Mouse (Mus musculus) heart, adult 2 months (tissue): ENCODE results near the gene Lsr. TPM values are rescaled to one million over a fixed set of nuclear protein-coding genes. Genes with fewer than 3 reads are reported as not detected.
A peak's percentile ranks its signal among the peaks of the same experiment; 100 is the strongest.

Experiments used
- DNase-seq, 2 experiments: peaks; one replicate each; pipeline ENCODE4 v3.0.0; 2021
- H3K27ac ChIP-seq: fragments of 200-600 bp; 2 replicates; pipeline ENCODE4 v1.8.1; 2022
- H3K27me3 ChIP-seq: fragments of 200-500 bp; 2 replicates; pipeline ENCODE4 v1.6.1; 2012; ENCODE audit warnings: mild to moderate bottlenecking, low read length, inconsistent platforms, mixed read lengths; ENCODE audit not compliant: control insufficient read depth, insufficient read depth
- H3K36me3 ChIP-seq: fragments of 200-500 bp; 2 replicates; pipeline ENCODE4 v1.6.1; 2012; ENCODE audit warnings: low read length, inconsistent platforms; ENCODE audit not compliant: control insufficient read depth, insufficient read depth
- H3K4me1 ChIP-seq: fragments of 200-500 bp; 2 replicates; pipeline ENCODE4 v1.6.1; 2011; ENCODE audit warnings: low read length; ENCODE audit not compliant: control insufficient read depth, insufficient read depth
- H3K4me3 ChIP-seq: fragments of 200-600 bp; 2 replicates; pipeline ENCODE4 v1.8.1; 2022
- H3K79me2 ChIP-seq: fragments of 200-500 bp; replicated peaks from 2 replicates; pipeline ENCODE4 v1.6.1; 2012; ENCODE audit warnings: mild to moderate bottlenecking, inconsistent platforms, low read length, moderate library complexity, mixed read lengths; ENCODE audit not compliant: control insufficient read depth, insufficient read depth
- H3K9ac ChIP-seq: fragments of 200-500 bp; 2 replicates; pipeline ENCODE4 v1.6.1; 2012; ENCODE audit warnings: low read depth, mild to moderate bottlenecking, control low read depth, inconsistent platforms, low read length, mixed read lengths
- CTCF ChIP-seq: fragments of 200-600 bp; IDR thresholded peaks from 2 replicates; pipeline ENCODE4 v1.8.1; 2022; ENCODE audit warnings: antibody characterized with exemption, mild to moderate bottlenecking, moderate library complexity
- EP300 ChIP-seq: fragments of 200-500 bp; IDR thresholded peaks from 2 replicates; pipeline ENCODE4 v1.6.1; 2011; ENCODE audit warnings: low read depth, low read length, control low read depth; ENCODE audit not compliant: insufficient read depth
- POLR2A ChIP-seq: fragments of 200-500 bp; IDR thresholded peaks from 2 replicates; pipeline ENCODE4 v1.6.1; 2011; ENCODE audit warnings: mild to moderate bottlenecking, low read depth, low read length, control low read depth; ENCODE audit not compliant: insufficient read depth
- WGBS: fragments of 180-500 bp; shearing (Covaris S2); methylation state at CpG from one replicate; pipeline ENCODE4 v1.1.7; 2018; 5-methylcytosine and 5-hydroxymethylcytosine counted together
- intact Hi-C: fragments of 180-260 bp; cut with DNase I; formaldehyde crosslinking; loops from one replicate; pipeline ENCODE4 v1.15.1; 2025
- polyA plus RNA-seq: library from polyadenylated mRNA; depleted of rRNA; stranded (reverse); fragments of >200 nt; gene quantifications from 2 replicates; pipeline ENCODE4 v1.2.3, GENCODE M21; 2012
- total RNA-seq, 2 experiments: library from RNA; stranded (reverse); gene quantifications; 2 replicates each; pipeline ENCODE4 v1.2.3; 2021

Lsr gene
- total and polyA plus RNA-seq, 3 experiments, result 3.7 to 7.6 (median 4.3) TPM

DNA sequence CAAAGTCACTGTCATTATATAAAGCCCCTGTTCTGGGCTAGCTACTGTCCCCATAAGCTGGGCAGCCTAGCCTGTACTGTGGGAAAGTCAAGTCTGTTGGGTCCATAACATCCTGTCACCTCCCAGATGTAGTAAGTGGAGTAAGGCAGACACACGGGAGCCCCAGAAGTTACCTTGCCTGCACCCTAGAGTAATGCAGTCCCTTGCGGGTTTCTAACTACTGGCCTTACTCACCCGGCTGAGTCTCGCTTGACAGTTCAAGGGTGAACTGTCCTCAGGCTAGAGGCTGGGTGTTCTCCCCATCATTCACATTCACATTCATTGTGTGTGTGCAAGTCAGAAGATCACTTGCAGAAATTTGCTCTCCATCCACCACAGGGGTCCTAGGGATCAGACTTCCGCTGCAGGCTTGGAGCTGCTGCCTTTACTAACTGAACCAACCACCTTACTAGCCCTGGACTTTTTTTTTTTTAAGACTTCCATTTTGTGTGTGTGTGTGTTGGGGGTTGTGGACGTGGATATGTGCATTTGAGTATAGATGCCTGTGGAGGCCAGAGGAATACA is 13.4 kb downstream of the Lsr start:
- 82% methylated on average over 6 of the region's 6 CpGs for WGBS
- intact Hi-C loops, result loop anchor here (5.0 to 10.0 kb wide), 4 partner anchors 82 to 365 kb away; partner anchors contain the start of genes Fxyd5 and Zbtb32
- no peak for TF ChIP-seq CTCF
- no peak for TF ChIP-seq EP300
- TF ChIP-seq POLR2A, result 0 out of 2 replicates have a peak, but pooled peaks have one; percentile 26
- Histone ChIP-seq H3K4me1 (peaks cover 4% of the 10 kb centered on the region), H3K27ac (no peak overlapping the region), H3K79me2 (no peaks in the 10 kb centered on the region), H3K27me3 (no peaks in the 10 kb centered on the region), H3K4me3 (no peak overlapping the region), H3K36me3 (no peaks in the 10 kb centered on the region), H3K9ac (no peak overlapping the region)
- no peak for DNase-seq

DNA sequence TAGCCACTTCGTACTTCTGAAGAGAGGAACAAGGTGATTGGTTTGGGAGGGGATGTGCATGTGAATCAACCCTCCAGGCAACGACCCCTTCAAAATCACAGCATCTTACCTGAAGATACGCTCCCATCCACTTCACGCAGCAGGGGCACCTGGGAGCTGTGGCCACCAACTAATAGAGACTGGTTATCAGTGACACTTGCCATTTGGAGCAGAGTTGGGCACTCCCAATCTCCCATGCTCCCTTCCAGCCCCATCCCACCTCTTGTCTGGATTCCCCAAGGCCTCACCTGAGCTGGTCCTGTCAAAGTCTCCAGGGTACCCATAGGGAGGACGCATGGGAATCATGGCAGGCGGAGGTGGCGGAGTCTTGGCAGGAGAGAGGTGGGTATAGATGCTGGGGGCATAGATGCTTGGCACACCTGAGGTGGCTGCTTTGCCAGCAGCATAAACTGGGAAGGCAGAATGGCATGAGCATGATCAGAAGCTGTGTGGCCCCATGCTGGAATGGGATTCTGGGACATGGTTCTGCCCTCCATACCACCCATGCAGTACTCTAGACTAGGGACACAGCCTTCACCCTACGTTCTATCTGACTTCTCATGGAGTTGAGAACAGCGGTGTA is 14.3 kb downstream of the Lsr start:
- Histone ChIP-seq H3K4me3 (no peak overlapping the region), H3K4me1 (peaks cover 4% of the 10 kb centered on the region), H3K27ac (no peak overlapping the region), H3K36me3 (no peaks in the 10 kb centered on the region), H3K9ac (no peak overlapping the region), H3K79me2 (no peaks in the 10 kb centered on the region), H3K27me3 (no peaks in the 10 kb centered on the region)
- DNase-seq, result no peak
- intact Hi-C loops, result loop anchor here (5.0 to 10.0 kb wide), 4 partner anchors 82 to 364 kb away; partner anchors contain the start of genes Fxyd5 and Zbtb32
- no peak for TF ChIP-seq CTCF
- no peak for TF ChIP-seq EP300
- no peak for TF ChIP-seq POLR2A
- 95% methylated on average over 9 of the region's 9 CpGs for WGBS

- Histone ChIP-seq H3K36me3 (no peaks in the 10 kb centered on the region), H3K4me1 (peaks cover 4% of the 10 kb centered on the region), H3K79me2 (no peaks in the 10 kb centered on the region), H3K27ac (peak overlapping the region; percentile 100), H3K27me3 (no peaks in the 10 kb centered on the region), H3K9ac (peak overlapping the region; percentile 56), H3K4me3 (peak overlapping the region; percentile 70)
- intact Hi-C loops, result loop anchor here (5.0 to 10.0 kb wide), 4 partner anchors 81 to 363 kb away; partner anchors contain the start of genes Fxyd5 and Zbtb32
- peak in 1 of 2 experiments; percentile 32 for DNase-seq
- 74% methylated on average over 28 of the region's 28 CpGs for WGBS
- TF ChIP-seq CTCF, result no peak
- no peak for TF ChIP-seq EP300
- TF ChIP-seq POLR2A, result no peak
These were observed 15.0 kb downstream of the Lsr start for GRCm38 (mm10) chr7:30958109-30958865.

- TF ChIP-seq EP300, result 0 out of 2 replicates have a peak, but pooled peaks have one; percentile 37
- peak; percentile 92 for TF ChIP-seq POLR2A
- TF ChIP-seq CTCF, result no peak
- Histone ChIP-seq H3K79me2 (no peaks in the 10 kb centered on the region), H3K27me3 (no peaks in the 10 kb centered on the region), H3K9ac (peak overlapping the region; percentile 97), H3K4me3 (peak overlapping the region; percentile 70), H3K27ac (peak overlapping the region; percentile 100), H3K4me1 (peaks cover 4% of the 10 kb centered on the region), H3K36me3 (no peaks in the 10 kb centered on the region)
- under 1% methylated on average over 43 of the region's 43 CpGs for WGBS
- intact Hi-C loops, result loop anchor here (5.0 to 10.0 kb wide), 4 partner anchors 80 to 363 kb away; partner anchors contain the start of genes Fxyd5 and Zbtb32
- DNase-seq, result peak; percentile 97
These were observed 15.9 kb downstream of the Lsr start for GRCm38 (mm10) chr7:30957367-30957783.

GRCm38 (mm10) chr7:30956756-30957366 is 16.4 kb downstream of the Lsr start, which contains the start of gene Usf2:
TSS of gene Usf2 (minus strand) at chr7:30956803.
- Histone ChIP-seq H3K4me3 (peak within 1 kb of the TSS; percentile 70), H3K4me1 (peaks cover 4% of the 10 kb centered on the region), H3K27ac (peak within 1 kb of the TSS; percentile 100), H3K79me2 (no peaks in the 10 kb centered on the region), H3K36me3 (no peaks in the 10 kb centered on the region), H3K9ac (peak within 1 kb of the TSS; percentile 97), H3K27me3 (no peaks in the 10 kb centered on the region)
- TF ChIP-seq CTCF (no peak), EP300 (no peak), POLR2A (no peak)
- DNase-seq, result peak; percentile 85 to 90
- WGBS, result 0% methylated on average over 66 of the region's 82 CpGs
- intact Hi-C loops, result loop anchor here (5.0 to 10.0 kb wide), 4 partner anchors 80 to 362 kb away; partner anchors contain the start of genes Fxyd5 and Zbtb32
